Mouse (Mus musculus): ENCODE results near the gene Txnrd2.

The Txnrd2 gene

GRCm38 (mm10) chr16:18393595-18393994, 32.6 kb upstream of the Txnrd2 start:
- in situ Hi-C loops (cut with MseI, MboI) = no loop called here

- in situ Hi-C loops (cut with MseI, MboI) = no loop called here
Measured at GRCm38 (mm10) chr16:18394056-18394455, 32.1 kb upstream of the Txnrd2 start.

- in situ Hi-C loops (cut with MseI, MboI) = no loop called here
Measured at GRCm38 (mm10) chr16:18394777-18395619, 31.2 kb upstream of the Txnrd2 start.

DNA sequence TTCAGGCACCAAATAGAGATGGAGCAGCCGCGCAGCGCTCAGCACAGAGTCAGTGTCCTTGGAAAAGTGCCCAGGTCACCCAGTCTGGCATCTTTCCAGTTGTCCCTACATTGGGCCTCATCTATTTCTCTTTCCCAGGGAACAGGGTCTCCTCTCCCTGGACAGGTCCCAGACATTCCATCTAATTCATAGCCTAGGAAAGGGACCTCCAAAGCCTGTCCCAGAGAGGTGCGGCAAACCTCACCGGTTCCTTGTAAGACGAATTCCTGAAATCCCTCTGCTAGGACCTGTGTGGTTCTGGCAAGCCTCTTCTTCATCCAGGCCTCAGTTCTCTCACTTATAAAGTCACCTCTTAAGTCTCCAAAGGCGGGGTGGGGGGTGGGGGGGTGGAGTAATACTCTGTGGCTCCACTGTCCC, 30.6 kb upstream of the Txnrd2 start:
- in situ Hi-C loops (cut with MseI, MboI) = no loop called here

- in situ Hi-C loops (cut with MseI, MboI) = no loop called here
Measured at GRCm38 (mm10) chr16:18396201-18396600, 30.0 kb upstream of the Txnrd2 start.

DNA sequence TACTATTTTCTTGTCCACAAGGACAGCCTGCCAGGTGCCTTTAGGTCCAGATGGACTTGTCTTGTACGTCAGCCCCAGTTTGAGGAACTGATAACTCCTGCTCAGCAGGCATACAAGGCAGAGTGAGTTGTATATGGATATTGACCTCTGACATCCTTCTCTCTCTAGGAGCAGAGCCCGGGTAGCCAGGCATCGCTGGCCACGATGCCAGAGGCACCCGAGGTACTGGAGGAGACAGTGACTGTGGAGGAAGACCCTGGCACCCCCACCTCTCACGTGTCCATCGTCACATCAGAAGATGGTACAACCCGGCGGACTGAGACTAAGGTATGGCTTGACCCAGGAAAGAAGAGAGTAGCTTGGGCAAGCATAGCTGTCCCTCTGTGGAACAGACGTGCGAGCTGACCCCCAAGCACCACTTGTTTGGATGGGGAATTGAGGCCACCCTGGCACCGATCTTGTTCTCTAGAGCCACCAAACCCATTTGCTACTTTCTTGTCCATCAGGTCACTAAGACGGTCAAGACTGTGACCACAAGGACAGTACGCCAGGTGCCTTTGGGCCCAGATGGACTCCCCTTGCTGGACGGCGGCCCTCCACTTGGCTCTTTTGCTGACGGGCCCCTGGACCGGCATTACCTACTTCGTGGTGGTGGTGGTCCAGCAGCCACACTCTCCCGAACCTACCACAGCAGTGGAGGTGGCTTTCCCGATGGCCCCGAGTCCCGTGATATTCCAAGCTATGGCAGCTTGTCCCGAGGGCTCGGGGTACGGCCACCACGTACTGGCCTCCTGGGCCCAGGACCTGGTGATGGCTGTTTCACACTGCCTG, 29.2 kb upstream of the Txnrd2 start:
- in situ Hi-C loops (cut with MseI, MboI) = no loop called here

DNA sequence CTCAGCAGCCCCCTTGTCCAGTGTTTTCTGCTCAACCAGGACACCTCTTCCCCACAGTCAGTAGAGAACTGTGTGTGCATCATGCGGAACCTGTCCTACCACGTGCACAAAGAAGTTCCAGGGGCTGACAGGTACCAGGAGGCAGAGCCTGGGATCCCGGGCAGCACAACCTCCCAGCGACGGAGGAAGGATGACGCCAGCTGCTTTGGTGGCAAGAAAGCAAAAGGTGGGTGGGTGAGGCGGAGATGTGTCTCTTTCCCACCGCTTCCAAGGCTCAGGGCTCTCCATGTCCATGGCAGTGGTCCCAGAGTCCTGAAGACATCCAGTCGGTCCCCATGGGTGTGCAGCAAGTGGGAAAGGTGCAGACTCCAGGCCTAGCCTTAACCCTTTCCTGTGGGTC, 26.2 kb upstream of the Txnrd2 start:
- in situ Hi-C loops (cut with MseI, MboI) = no loop called here

- in situ Hi-C loops (cut with MseI, MboI) = no loop called here
Measured at GRCm38 (mm10) chr16:18400472-18401216, 25.5 kb upstream of the Txnrd2 start.

DNA sequence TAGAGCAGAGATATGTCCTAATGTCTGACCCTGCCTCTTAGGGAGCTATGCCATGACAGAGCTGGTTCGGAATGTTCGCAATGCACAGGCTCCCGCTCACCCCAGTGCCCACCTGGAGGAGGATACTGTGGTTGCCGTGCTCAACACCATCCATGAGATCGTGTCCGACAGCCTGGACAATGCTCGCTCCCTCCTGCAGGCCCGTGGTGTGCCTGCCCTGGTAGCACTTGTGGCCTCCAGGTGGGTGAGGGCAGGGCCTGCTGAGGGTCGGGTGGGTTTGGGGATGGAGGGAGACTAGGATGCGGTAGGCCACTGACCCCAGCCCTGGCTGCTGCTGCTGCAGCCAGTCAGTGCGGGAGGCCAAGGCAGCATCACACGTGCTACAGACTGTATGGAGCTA, 22.9 kb upstream of the Txnrd2 start:
- in situ Hi-C loops (cut with MseI, MboI) = no loop called here

GRCm38 (mm10) chr16:18405091-18405854, 20.9 kb upstream of the Txnrd2 start:
- in situ Hi-C loops (cut with MseI, MboI) = no loop called here

DNA sequence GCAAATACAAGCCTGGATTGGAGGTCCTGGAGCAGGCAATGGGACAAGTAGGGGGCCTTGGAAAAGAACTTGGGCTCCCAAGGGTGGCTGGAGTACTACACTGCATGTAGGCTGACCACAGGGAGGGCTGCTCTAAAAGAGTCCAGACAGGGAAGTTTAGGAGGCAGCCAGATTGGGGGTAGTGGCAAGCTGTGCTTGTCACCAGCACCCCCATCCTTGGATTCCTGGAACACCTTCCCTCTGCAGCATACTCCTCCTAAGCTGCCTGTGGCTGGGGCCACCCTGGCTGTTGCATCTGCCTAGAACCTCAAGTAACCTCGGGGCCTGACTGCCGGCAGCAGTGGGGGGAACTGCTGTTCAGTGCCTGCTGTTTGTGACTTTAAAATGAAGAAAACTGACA, 20.3 kb upstream of the Txnrd2 start:
- in situ Hi-C loops (cut with MseI, MboI) = no loop called here

- in situ Hi-C loops (cut with MseI, MboI) = no loop called here
Measured at GRCm38 (mm10) chr16:18406293-18406692, 19.9 kb upstream of the Txnrd2 start.

GRCm38 (mm10) chr16:18407912-18408311, 18.3 kb upstream of the Txnrd2 start:
- in situ Hi-C loops (cut with MseI, MboI) = no loop called here

- in situ Hi-C loops (cut with MseI, MboI) = no loop called here
Measured at GRCm38 (mm10) chr16:18409776-18410175, 16.4 kb upstream of the Txnrd2 start.

DNA sequence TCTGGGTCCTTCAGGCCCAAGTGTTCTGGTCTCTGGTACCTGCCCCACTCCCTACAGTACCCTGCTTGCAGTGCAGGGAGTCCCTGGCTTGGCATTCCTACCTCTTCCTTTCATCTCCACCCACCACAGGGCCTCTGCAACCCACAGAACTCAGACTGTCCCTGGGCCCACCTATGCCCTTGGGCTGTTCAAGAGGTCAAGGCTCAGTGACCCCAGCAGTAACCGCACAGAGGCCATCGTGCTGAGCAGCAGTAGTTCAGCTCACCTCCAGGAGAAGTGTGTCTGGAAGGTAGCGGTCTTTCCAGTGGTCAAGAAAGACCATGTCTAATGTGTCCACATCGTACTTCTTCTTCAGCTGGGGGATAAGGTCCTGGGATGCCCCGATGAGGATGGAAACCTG, 15.8 kb upstream of the Txnrd2 start:
- in situ Hi-C loops (cut with MseI, MboI) = no loop called here

GRCm38 (mm10) chr16:18411026-18411649, 15.0 kb upstream of the Txnrd2 start:
- in situ Hi-C loops (cut with MseI, MboI) = no loop called here

DNA sequence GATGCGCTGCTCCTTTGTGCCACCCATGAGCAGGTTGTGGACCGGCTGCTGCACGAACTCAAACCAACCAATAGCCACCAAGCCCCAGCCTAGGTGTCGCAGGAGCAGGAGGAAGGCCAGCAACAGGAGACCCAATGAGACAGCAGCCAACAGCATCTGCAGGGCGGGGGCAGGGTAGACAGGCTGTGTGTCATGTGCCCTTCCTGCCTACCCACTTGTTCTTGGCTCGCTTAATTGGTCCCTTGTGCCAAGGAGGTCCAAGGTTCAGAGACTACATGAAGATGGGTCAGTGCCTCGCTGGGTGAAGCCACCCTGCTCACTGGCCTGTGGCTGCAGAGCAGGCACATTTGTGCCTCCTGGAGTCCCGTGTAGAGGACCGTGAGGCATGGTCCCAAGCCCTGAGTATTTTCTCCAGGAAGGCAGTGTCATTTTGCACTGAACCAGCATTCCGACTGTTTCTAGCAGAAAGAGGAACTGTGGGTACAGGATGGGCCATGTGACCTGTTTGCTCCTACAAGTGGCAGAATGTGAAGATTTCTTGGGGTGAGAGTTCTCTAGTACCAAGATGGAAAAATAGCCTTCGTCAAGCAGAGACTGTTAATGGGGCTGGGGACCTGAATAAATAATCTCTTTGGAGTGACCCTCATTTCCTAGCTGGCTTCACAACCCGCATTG, 14.2 kb upstream of the Txnrd2 start:
- in situ Hi-C loops (cut with MseI, MboI) = no loop called here

DNA sequence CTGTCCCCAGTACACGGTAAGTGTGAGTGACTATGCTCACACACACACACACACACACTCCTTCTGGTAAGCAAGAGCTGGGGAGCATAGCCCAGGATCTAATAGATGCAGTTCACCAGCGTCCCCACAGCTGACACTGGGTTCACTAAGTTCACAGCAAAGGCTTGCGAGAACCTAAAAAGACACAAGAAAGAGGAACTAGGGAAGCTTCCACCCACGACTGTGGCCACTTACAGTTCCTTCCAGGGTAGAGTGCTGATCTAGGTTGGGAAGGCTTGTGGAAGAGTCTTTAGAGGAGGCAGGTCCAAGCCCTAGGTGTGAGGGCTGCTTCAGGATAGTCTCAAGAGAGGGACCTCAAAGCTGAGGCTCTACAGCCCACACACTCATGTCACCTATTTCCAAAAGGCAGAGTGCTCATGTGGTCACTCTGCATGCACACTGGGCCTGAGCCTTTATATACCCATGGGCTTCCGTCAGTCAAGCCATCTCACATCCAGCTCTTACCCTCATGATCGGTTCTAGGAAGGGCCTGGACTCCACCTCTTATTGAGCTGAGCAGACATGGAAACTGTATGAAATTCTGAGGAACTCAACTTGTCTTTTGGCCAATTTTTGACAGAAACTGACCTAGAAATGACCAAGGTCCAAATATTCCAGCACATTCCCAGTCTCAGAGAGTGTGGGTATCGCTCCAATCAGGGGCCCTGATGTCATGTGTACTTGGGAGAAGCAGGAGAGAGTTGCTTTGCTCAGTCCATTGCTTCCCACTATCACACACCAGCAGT, 13.0 kb upstream of the Txnrd2 start:
- in situ Hi-C loops (cut with MseI, MboI) = no loop called here

GRCm38 (mm10) chr16:18416094-18416761, 10.0 kb upstream of the Txnrd2 start:
- in situ Hi-C loops (cut with MseI, MboI) = no loop called here

Measured in mouse trophoblast stem cell (cell line).